Mouse (Mus musculus) thymus, postnatal 36 days (tissue): ENCODE results near the gene Stk33.

ENCODE experiments used
- DNase-seq, 2 experiments: peaks; one replicate each; pipeline ENCODE4 v3.0.0; 2022; ENCODE audit warnings: mixed read lengths in 2 of 2

Gene Stk33

GRCm38 (mm10) chr7:109347241-109347640 is 91.6 kb downstream of the Stk33 start:
- no peak for DNase-seq

DNA sequence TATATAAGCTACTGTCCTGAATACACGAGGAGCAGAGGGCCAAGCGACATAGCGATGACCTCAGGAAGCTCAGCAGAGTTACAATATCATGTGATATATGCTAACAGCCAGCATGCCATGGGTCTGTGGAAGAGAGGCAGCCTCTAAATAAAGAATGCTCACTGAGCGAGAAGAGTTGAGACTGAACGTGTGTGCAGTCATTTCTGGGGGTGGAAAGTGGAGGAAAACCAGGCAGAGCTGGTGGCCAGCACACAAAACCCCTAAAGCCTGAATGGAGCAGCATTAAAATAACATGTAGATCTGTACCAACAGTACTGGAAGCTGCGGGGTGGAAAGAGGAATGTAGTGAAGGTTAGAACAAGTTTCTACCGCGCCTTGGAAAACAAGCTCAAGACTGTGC is 107.2 kb downstream of the Stk33 start:
- no peak for DNase-seq

- DNase-seq, result no peak
Observed at GRCm38 (mm10) chr7:109328772-109329171, 110.1 kb downstream of the Stk33 start.

DNA sequence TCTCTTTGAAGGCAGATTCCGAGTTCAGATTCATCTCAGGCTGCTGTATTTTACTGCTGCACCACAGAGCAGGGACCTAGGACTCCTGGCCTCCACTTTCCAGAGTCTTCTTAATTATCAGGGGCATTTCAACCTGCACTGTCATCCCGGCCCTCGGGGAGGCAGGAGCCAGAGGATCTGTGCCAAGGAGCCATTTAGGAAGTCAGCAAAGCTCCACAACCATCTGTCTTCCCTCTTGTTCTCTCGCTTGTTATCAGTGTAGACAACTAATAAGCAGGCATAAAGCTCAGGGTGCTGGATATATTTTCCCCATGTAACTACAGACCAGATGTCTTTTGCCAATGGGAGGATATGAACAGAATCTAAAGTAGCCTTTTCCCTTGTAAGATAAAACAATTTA is 112.1 kb downstream of the Stk33 start:
- no peak for DNase-seq

DNA sequence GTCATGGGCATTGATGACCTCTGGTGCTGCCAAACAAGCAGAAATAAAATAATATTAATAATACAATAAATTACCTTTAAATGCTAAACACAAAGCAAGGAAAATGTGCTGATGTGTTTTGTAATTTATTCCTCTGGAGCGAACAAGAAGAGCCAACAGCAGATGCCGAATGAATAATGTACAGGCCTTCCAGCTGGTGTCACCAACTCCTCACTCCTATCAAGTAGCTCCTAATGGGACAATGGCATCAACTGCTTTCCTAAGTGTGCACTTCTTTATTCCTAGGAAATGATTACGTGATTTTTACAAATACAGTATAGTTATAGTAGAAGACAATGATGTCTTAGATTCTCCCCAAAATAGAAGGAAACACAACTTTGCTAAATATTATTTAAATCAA is 113.2 kb downstream of the Stk33 start:
- DNase-seq, result no peak

DNA sequence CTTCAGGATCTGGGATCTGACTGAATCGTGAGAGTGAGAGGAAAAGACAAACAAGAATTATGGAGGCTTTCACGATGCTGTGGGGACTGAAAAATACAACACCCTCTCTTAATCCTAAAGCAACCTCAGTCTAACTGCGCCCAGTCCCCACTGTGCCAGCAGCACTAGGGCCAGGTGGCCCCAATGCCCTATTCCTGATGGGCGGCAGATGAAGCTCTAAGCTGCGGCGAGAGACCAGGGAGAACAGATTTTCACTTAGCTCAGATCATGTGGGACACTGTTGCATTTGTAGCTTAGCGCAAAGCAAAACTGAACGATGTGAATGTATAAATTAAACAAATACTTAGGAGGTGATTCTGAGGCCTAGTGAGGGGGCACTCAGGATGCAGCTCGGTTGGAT is 113.7 kb downstream of the Stk33 start:
- no peak for DNase-seq

DNA sequence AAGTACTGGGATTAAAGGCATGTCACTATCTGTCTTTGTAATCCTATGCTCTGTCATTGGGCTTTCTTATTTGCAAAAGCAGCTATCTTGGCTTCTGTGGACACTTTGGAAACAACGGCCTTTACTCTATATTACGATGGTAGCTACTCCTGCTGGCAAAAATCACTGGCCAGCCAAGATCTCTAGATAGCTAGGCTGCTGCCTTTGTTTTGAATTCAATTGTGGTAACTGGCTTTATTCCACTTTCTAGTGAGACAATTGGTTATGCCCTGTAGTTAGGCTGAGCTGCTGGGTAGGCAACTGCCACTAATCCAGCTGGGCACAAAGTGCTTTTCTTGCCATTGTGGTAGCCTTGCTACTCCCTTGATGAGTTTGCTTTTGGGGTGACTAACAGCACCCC is 129.4 kb downstream of the Stk33 start:
- DNase-seq, result no peak

DNA sequence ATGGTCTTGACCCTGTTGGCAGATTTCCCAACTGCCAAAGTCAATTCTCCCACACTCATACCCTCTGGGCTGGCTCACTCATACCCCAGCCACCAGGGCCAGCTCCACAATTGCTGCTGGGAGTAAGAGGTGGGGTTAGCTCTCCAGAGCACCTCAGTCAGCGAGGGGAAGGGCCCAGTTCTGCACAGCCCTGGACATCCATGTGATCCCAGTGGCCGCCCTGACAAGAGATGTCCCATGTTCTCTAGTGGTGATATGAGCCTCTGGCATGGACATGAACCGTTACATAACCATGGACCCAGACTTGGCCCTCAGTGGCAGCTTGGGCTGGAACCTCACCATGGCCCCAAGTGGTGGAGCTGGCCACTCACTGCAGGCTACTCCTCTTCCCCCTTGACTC is 143.1 kb downstream of the Stk33 start:
- no peak for DNase-seq

- DNase-seq, result no peak
Observed at GRCm38 (mm10) chr7:109295351-109295750, 143.5 kb downstream of the Stk33 start.

DNA sequence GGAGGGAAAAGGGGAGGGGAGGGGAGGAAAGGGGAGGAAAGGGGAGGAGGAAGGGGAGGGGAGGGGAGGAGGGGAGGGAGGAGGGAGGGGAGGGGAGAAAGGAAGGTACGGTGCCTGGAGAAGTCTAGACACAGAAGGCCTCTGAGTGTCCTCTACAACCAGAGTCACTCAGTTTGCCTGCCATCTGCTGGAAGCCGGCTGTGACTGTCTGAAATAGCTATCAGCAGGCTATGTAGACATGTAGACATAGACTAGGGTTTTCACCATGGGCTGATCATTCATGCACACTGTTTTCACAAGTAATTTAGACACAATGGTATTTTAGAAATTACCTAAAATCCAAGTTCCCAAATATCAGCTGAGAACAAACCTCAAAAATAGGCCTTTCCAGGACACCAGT is 148.4 kb downstream of the Stk33 start:
- no peak for DNase-seq

DNA sequence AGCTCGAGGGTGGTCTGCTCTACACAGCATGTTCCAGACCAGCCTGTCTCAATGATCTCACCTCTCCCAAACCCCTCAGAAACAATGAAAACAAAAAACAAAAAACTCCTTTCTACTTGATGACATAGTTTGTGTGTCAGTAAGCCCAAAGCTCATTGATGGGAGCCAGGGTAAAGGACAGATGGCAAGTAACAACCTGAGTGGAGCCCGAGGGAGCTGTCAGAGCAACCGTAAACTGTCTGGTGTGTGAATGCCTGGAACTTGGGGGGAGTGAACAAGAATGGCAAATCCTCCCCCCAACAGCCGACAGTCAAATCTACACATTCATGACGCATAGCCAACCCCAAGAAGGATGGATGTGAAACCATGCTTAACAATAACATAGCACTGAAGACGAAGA is 149.8 kb downstream of the Stk33 start:
- no peak for DNase-seq

- DNase-seq, result no peak
Observed at GRCm38 (mm10) chr7:109282106-109282505, 156.8 kb downstream of the Stk33 start.

DNA sequence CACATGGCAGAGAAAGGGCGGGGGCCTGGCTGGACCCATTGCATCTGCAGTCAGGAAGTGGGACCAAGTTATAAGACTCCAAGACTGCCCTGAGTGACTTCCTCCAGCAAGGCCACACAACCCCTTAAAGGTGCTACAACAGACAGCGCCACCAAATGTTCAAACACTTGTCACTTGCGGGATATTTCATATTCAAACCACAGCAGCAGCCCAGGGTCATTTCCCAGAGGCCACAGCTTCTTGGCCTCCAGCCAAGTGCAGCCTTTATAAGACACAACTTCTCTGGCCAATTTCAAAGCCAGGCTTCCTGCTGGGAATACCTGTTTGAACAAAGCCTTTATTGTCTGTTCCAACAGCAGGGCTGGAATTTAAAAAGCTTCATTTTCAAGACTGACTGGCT is 162.3 kb downstream of the Stk33 start:
- no peak for DNase-seq

DNA sequence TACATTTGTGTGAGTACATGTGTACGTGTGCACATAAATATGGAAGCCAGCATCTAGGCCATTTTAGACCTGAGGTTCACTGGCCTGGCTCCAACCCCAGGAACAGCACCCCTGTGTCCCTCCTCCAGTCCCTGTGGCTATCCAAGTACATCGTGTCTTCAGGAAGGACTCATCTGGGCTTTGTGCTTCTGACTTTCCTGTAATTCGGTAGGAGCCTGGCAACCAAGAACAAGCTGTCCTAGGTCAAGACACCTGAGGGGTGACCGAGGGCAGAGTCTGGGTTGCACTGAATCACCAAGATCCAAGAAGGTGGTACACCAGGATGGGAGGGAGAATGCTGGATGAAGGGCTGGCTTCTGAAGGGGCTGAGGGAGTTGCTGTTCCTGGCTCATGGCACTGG is 163.0 kb downstream of the Stk33 start:
- no peak for DNase-seq

GRCm38 (mm10) chr7:109275151-109275550 is 163.7 kb downstream of the Stk33 start:
- DNase-seq, result no peak

GRCm38 (mm10) chr7:109274289-109274688 is 164.6 kb downstream of the Stk33 start:
- no peak for DNase-seq

GRCm38 (mm10) chr7:109269046-109269445 is 169.8 kb downstream of the Stk33 start:
- DNase-seq, result no peak

DNA sequence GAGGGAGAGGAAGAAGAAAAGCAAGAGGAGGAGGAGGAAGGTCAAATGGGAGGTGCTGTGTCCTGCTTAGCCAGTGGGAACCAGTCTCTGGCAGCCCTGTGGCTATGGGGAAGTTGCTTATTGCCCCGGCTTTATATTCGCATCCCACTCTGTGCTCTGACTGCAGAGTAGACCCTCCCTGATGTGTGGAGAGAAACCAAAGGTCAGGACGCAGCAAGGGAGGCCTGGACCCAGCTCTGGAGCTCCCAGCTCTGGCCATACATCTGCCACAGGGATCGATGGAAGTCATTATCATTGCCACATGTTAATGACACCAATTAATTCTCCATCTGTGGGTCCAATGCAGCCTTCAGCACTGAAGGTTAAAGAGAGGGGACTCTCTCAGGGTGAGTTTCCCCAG is 171.5 kb downstream of the Stk33 start:
- no peak for DNase-seq

- DNase-seq, result no peak
Observed at GRCm38 (mm10) chr7:109266181-109266580, 172.7 kb downstream of the Stk33 start.

- peak; percentile 26 to 44 for DNase-seq
Observed at GRCm38 (mm10) chr7:109265606-109266005, 173.3 kb downstream of the Stk33 start.

- peak; percentile 62 for DNase-seq
Observed at GRCm38 (mm10) chr7:109255506-109256352, 183.2 kb downstream of the Stk33 start.

GRCm38 (mm10) chr7:109251418-109251817 is 187.5 kb downstream of the Stk33 start:
- DNase-seq, result no peak

- DNase-seq, result no peak
Observed at GRCm38 (mm10) chr7:109244776-109245175, 194.1 kb downstream of the Stk33 start.

DNA sequence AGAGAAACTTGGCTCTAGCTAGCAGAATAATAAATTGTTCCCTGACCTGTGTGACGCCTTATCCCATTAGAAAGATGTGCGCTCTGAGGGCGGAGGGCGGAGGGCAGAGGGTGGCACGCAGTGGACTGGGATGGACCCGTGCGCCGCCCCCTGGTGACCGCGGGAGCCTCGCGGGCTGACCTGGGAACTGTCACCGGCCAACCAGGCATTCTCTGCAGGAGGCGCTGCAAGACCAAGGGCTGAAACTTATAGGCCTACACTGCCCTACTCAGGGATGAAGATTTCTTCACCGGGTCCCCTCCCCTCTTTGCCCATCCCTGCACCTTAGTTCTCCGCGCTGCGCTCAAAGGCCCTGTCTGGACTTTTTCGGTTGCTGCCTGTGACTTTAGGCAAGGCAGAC is 197.6 kb downstream of the Stk33 start:
- DNase-seq, result no peak

- no peak for DNase-seq
Observed at GRCm38 (mm10) chr7:109239346-109239745, 199.5 kb downstream of the Stk33 start.
